16 mouse cellular contexts compared by ENCODE assay signal in the genomic region with DNA sequence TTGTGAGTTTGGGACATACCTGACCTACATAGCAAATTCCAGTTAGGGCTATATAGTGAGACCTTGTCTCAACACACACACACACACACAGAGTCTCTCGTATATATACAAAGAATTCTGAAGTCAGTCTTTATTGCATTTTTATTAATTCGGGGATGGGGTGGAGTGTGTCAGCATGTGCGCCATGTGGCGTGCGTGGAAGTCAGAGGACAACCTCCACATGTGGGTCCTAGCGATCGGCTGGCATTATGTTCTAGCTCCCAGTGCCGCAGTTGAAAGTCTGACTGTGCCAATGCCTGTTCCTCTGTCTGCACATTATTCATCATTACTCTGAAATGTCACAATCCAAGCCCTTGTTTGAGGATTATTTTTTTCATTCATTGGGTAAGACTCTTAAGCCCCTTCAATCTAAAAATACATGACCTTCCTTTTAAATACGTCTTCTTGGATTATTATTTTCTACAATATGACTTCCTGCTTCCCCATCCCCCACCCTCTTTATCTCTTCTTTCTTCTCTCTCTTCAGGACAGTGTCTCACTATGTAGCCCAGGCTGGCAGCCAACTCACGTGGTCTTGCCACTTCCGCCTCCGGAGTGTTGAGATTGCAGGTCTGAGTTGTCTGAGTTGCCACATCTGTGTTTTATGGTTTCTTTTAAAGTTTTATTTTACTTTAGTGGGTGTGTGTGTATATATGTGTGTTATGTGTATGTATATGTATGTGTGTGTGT.
A peak's percentile ranks its signal among the peaks of the same experiment; 100 is the strongest.
DNase-seq lines count a peak whose midpoint lies in the region; ATAC-seq and TF ChIP-seq lines count a peak whose summit lies in the region.
"Had no signal": no experiment of that assay in that cellular context is flagged by ENCODE, and none has a peak within 500 bp of the region (broad histone marks: within the 10 kb centered on the region; RNA-seq: fewer than 3 reads in every experiment).

No protein-coding gene starts in this region.

- no peak overlapping the region for H3K4me3 ChIP-seq in layer of hippocampus, adult 2 months
- H3K4me3 ChIP-seq in midbrain, embryonic 10.5 days: no peak overlapping the region
- no peak overlapping the region for H3K4me3 ChIP-seq in kidney, embryonic 14.5 days (ENCODE audit: low read length)
- H3K4me3 ChIP-seq: embryonic facial prominence, embryonic 15.5 days; hindbrain, embryonic 12.5 days; limb, embryonic 15.5 days; megakaryocyte, embryonic 14.5 days; neural tube, embryonic 12.5 days had no signal

- H3K9me3 ChIP-seq in midbrain, embryonic 10.5 days (replicated peaks): peaks cover 3% of the 10 kb centered on the region; the same call in 1 of the 2 replicates
- no peaks in the 10 kb centered on the region for H3K9me3 ChIP-seq in kidney, embryonic 14.5 days (ENCODE audit: control insufficient read depth, low read length)
- H3K9me3 ChIP-seq: embryonic facial prominence, embryonic 15.5 days; limb, embryonic 15.5 days; neural tube, embryonic 12.5 days had no signal

- 0 out of 2 replicates have a peak, but pooled peaks cover under 1% of the 10 kb centered on the region for H3K4me1 ChIP-seq in midbrain, embryonic 10.5 days
- H3K4me1 ChIP-seq in kidney, embryonic 14.5 days (ENCODE audit: control insufficient read depth, insufficient read depth, low read length): no peaks in the 10 kb centered on the region
- H3K4me1 ChIP-seq: embryonic facial prominence, embryonic 15.5 days; hindbrain, embryonic 12.5 days; limb, embryonic 15.5 days; megakaryocyte, embryonic 14.5 days; neural tube, embryonic 12.5 days had no signal

- no peaks in the 10 kb centered on the region for H3K27me3 ChIP-seq in midbrain, embryonic 10.5 days (ENCODE audit: low read depth, poor library complexity, severe bottlenecking)
- no peaks in the 10 kb centered on the region for H3K27me3 ChIP-seq in kidney, embryonic 14.5 days (ENCODE audit: control insufficient read depth, insufficient read depth, low read length)
- H3K27me3 ChIP-seq: embryonic facial prominence, embryonic 15.5 days; hindbrain, embryonic 12.5 days; limb, embryonic 15.5 days; neural tube, embryonic 12.5 days had no signal

- 93% methylated on average over 12 of the region's 12 CpGs for WGBS in midbrain, embryonic 10.5 days
- 92% methylated on average over 12 of the region's 12 CpGs for WGBS in kidney, embryonic 14.5 days

- no peak overlapping the region for H3K9ac ChIP-seq in kidney, embryonic 14.5 days (ENCODE audit: low read depth, low read length)
- H3K9ac ChIP-seq: embryonic facial prominence, embryonic 15.5 days; hindbrain, embryonic 12.5 days; limb, embryonic 15.5 days; neural tube, embryonic 12.5 days had no signal

- ATAC-seq in CD4-positive, CD25-positive, alpha-beta regulatory T cell, adult 4 months: peak; percentile 98
- peak; percentile 65 for ATAC-seq in granulocyte monocyte progenitor cell, adult 5-6 weeks (replicated peaks; ENCODE audit: poor library complexity, severe bottlenecking)
- ATAC-seq in megakaryocyte progenitor cell, adult 5-6 weeks (replicated peaks; ENCODE audit: poor library complexity): peak; percentile 57
- ATAC-seq in kidney, embryonic 14.5 days (ENCODE audit: low FRiP score, low TSS enrichment): no peak

- peak; percentile 42 to 54 for DNase-seq in layer of hippocampus, adult 2 months (ENCODE audit: low spot score in 2 of 2)
- DNase-seq in layer of hippocampus, postnatal 10 days (ENCODE audit: low spot score in 2 of 2): no peak
- no peak for DNase-seq in midbrain, embryonic 10.5 days (ENCODE audit: low spot score)
- no peak for DNase-seq in left cerebral cortex, adult 9 months (ENCODE audit: low spot score in 2 of 2)
- DNase-seq: adrenal gland, postnatal 25 days; cerebellum, adult 9-10 months; kidney, postnatal 10 days had no signal

- peak overlapping the region; percentile 47; the same call in 1 of the 2 replicates for H3K27ac ChIP-seq in layer of hippocampus, adult 2 months
- no peak overlapping the region for H3K27ac ChIP-seq in midbrain, embryonic 10.5 days (replicated peaks)
- no peak overlapping the region for H3K27ac ChIP-seq in kidney, embryonic 14.5 days (ENCODE audit: low read depth, low read length)
- H3K27ac ChIP-seq: embryonic facial prominence, embryonic 15.5 days; hindbrain, embryonic 12.5 days; limb, embryonic 15.5 days; neural tube, embryonic 12.5 days had no signal

- H3K36me3 ChIP-seq in midbrain, embryonic 10.5 days: no peaks in the 10 kb centered on the region
- no peaks in the 10 kb centered on the region for H3K36me3 ChIP-seq in kidney, embryonic 14.5 days (ENCODE audit: control insufficient read depth, insufficient read depth, low read length)
- H3K36me3 ChIP-seq: embryonic facial prominence, embryonic 15.5 days; hindbrain, embryonic 12.5 days; limb, embryonic 15.5 days; neural tube, embryonic 12.5 days had no signal

- no peak for TF ChIP-seq CTCF in layer of hippocampus, adult 2 months (conservative IDR thresholded peaks at IDR 0.05)

- H3K4me2 ChIP-seq in kidney, embryonic 14.5 days (replicated peaks; ENCODE audit: low read depth, low read length): no peak overlapping the region
- H3K4me2 ChIP-seq: embryonic facial prominence, embryonic 15.5 days; hindbrain, embryonic 12.5 days; limb, embryonic 15.5 days; neural tube, embryonic 12.5 days had no signal

Comparison
In these comparisons a context has a peak if more than half of its experiments do, and no peak if none do; other contexts are left out.
1. DNase-seq: peak in layer of hippocampus, adult 2 months (2 of 2); none in layer of hippocampus, postnatal 10 days (0 of 2), midbrain, embryonic 10.5 days (single experiment) and left cerebral cortex, adult 9 months (0 of 2).